Mouse (Mus musculus) MEL (cell line): ENCODE data around the gene Lman1l.

Experiments used
- CHD1 ChIP-seq: IDR thresholded peaks from 2 replicates; pipeline ENCODE4 v1.6.1; 2012; ENCODE audit warnings: low read depth, mild to moderate bottlenecking, inconsistent platforms, low read length, improper control_type of control experiment
- EP300 ChIP-seq, 2 experiments: IDR thresholded peaks; 2 replicates each; pipeline ENCODE4 v1.6.1; 2011; ENCODE audit warnings: improper control_type of control experiment in 2 of 2, low read length in 2 of 2, low read depth in 1 of 2, mild to moderate bottlenecking in 1 of 2
- ETS1 ChIP-seq: IDR thresholded peaks from 2 replicates; pipeline ENCODE4 v1.6.1; 2012; ENCODE audit warnings: low read depth, mild to moderate bottlenecking, inconsistent platforms, low read length, improper control_type of control experiment, moderate library complexity
- MYC ChIP-seq: IDR thresholded peaks from 2 replicates; pipeline ENCODE4 v1.6.1; 2011; ENCODE audit warnings: low read depth, mild to moderate bottlenecking, low read length, improper control_type of control experiment, moderate library complexity
- POLR2AphosphoS5 ChIP-seq: IDR thresholded peaks from 2 replicates; pipeline ENCODE4 v1.6.1; 2012; ENCODE audit warnings: low read depth, borderline replicate concordance, mild to moderate bottlenecking, inconsistent platforms, low read length, moderate library complexity, mixed read lengths

DNA sequence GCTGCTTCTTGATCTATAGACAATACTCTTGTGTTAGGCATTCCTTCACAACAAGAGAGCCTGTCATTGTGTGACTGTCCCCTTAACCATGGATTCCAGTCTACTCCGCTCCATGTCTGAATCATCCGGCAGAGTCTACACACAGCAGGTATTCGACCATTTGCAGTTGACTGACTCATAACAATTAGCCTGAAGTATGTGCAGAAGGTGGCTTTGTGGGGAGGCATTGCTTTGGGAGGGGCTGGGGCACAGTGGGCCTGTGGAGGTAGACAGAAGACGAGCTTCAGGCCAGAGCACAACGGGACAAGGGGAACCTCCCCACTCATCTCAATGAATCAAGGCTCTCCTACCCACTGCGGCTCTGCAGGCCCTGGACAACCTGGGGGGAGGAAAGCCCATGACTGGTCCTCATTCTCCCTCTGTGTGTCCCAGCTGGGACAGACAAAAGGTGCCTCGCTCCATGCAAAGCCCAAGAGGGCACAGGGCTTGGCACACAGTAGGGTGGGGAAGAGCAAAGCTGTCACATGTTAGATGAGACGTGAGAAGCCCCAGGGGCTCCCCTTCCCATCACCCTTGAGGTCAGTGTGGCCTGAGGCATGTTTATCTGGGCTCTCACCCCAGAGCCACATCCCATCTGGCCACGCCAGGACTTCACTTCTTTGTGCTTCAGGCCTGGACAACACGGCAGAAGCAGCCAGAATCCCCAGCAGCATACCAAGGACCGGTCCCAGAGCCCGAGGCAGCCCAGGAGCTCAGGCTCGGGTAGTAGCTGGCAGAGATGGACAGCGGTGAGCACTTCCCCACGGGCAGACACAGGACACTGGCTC, 5.3 kb upstream of the Lman1l start:
- no peak for TF ChIP-seq EP300 (IDR thresholded peaks at IDR 0.05; ENCODE audit: low read depth in 1 of 2, low read length in 2 of 2)
- TF ChIP-seq CHD1, result no peak
- TF ChIP-seq POLR2AphosphoS5, result no peak
- TF ChIP-seq ETS1, result no peak
- no peak for TF ChIP-seq MYC
